Mouse (Mus musculus) kidney, embryonic 14.5 days (tissue): ENCODE measurements at regions not wholly inside any gene's neighbourhood (a gene's known extent, or its start where the extent isn't known, plus 50 kb on each side); places are given as distances from the start of the nearest gene placed in this dataset.

Experiments used
- ATAC-seq: fragments of 200-750 bp; cut with Nextera tagmentation; 2 replicates; pipeline ENCODE4 v1.8.0; 2017; ENCODE audit warnings: moderate number of reproducible peaks, mild to moderate bottlenecking, moderate TSS enrichment, moderate library complexity; ENCODE audit not compliant: low FRiP score, low TSS enrichment
- H3K27ac ChIP-seq: fragments of 300-500 bp; sonication (generic); 2 replicates; pipeline ENCODE4 v1.5.1; 2014; ENCODE audit warnings: low read depth, mild to moderate bottlenecking, low read length, moderate library complexity, mixed read lengths
- H3K27me3 ChIP-seq: fragments of 300-500 bp; sonication (generic); 2 replicates; pipeline ENCODE4 v1.6.1; 2014; ENCODE audit warnings: mild to moderate bottlenecking, low read length; ENCODE audit not compliant: control insufficient read depth, insufficient read depth
- H3K36me3 ChIP-seq: fragments of 300-500 bp; sonication (generic); 2 replicates; pipeline ENCODE4 v1.6.1; 2014; ENCODE audit warnings: low read length, mixed read lengths; ENCODE audit not compliant: control insufficient read depth, insufficient read depth
- H3K4me1 ChIP-seq: fragments of 300-500 bp; sonication (generic); 2 replicates; pipeline ENCODE4 v1.6.1; 2014; ENCODE audit warnings: low read length, mixed read lengths; ENCODE audit not compliant: control insufficient read depth, insufficient read depth
- H3K4me2 ChIP-seq: fragments of 300-500 bp; sonication (generic); replicated peaks from 2 replicates; pipeline ENCODE4 v1.6.1; 2014; ENCODE audit warnings: low read depth, mild to moderate bottlenecking, low read length
- H3K4me3 ChIP-seq: fragments of 300-500 bp; sonication (generic); 2 replicates; pipeline ENCODE4 v1.5.1; 2014; ENCODE audit warnings: mild to moderate bottlenecking, low read length
- H3K9ac ChIP-seq: fragments of 300-500 bp; sonication (generic); 2 replicates; pipeline ENCODE4 v1.6.1; 2014; ENCODE audit warnings: low read depth, mild to moderate bottlenecking, low read length, moderate library complexity
- H3K9me3 ChIP-seq: fragments of 300-500 bp; sonication (generic); 2 replicates; pipeline ENCODE4 v1.6.1; 2016; ENCODE audit warnings: low read length; ENCODE audit not compliant: control insufficient read depth
- WGBS: fragments of 180-500 bp; shearing (Covaris S2); extraction: QIAGEN DNeasy Blood & Tissue Kit; methylation state at CpG from one replicate; pipeline ENCODE4 v1.1.7; 2014; 5-methylcytosine and 5-hydroxymethylcytosine counted together

GRCm38 (mm10) chr19:59585835-59586234 is 127.7 kb downstream of the Emx2 start:
- Histone ChIP-seq H3K9me3 (no peaks in the 10 kb centered on the region), H3K4me2 (no peak overlapping the region), H3K9ac (no peak overlapping the region), H3K4me3 (no peak overlapping the region), H3K36me3 (no peaks in the 10 kb centered on the region), H3K27ac (no peak overlapping the region), H3K4me1 (peaks cover 10% of the 10 kb centered on the region; the same call in 1 of the 2 replicates), H3K27me3 (no peaks in the 10 kb centered on the region)
- WGBS = 53% methylated on average over 4 of the region's 4 CpGs
- ATAC-seq = no peak

GRCm38 (mm10) chr19:59587303-59587702 is 129.1 kb downstream of the Emx2 start:
- H3K4me1 ChIP-seq = peaks cover 10% of the 10 kb centered on the region; the same call in 1 of the 2 replicates
- ATAC-seq = no peak
- H3K27ac ChIP-seq = no peak overlapping the region
- no peak overlapping the region for H3K4me2 ChIP-seq
- no peaks in the 10 kb centered on the region for H3K27me3 ChIP-seq
- no peaks in the 10 kb centered on the region for H3K9me3 ChIP-seq
- H3K36me3 ChIP-seq = no peaks in the 10 kb centered on the region
- WGBS = 37% methylated on average over 12 of the region's 12 CpGs
- no peak overlapping the region for H3K9ac ChIP-seq
- H3K4me3 ChIP-seq = no peak overlapping the region

GRCm38 (mm10) chr19:59588068-59588522 is 129.9 kb downstream of the Emx2 start:
- peak overlapping the region; percentile 34 for H3K4me3 ChIP-seq
- no peaks in the 10 kb centered on the region for H3K36me3 ChIP-seq
- no peaks in the 10 kb centered on the region for H3K27me3 ChIP-seq
- peak; percentile 74 for ATAC-seq
- peak overlapping the region; percentile 48 for H3K4me2 ChIP-seq
- H3K4me1 ChIP-seq = peaks cover 10% of the 10 kb centered on the region; the same call in 1 of the 2 replicates
- 6% methylated on average over 17 of the region's 17 CpGs for WGBS
- H3K27ac ChIP-seq = peak overlapping the region; percentile 55; the same call in 1 of the 2 replicates
- H3K9me3 ChIP-seq = no peaks in the 10 kb centered on the region
- no peak overlapping the region for H3K9ac ChIP-seq

GRCm38 (mm10) chr19:59590021-59590420 is 131.8 kb downstream of the Emx2 start:
- H3K9me3 ChIP-seq = no peaks in the 10 kb centered on the region
- no peak overlapping the region for H3K9ac ChIP-seq
- H3K27ac ChIP-seq = no peak overlapping the region
- H3K4me3 ChIP-seq = no peak overlapping the region
- H3K4me1 ChIP-seq = peaks cover 10% of the 10 kb centered on the region; the same call in 1 of the 2 replicates
- ATAC-seq = no peak
- H3K4me2 ChIP-seq = no peak overlapping the region
- WGBS = 90% methylated on average over 3 of the region's 3 CpGs
- no peaks in the 10 kb centered on the region for H3K27me3 ChIP-seq
- no peaks in the 10 kb centered on the region for H3K36me3 ChIP-seq

GRCm38 (mm10) chr19:59592060-59592459 is 133.9 kb downstream of the Emx2 start:
- H3K4me3 ChIP-seq = no peak overlapping the region
- H3K27me3 ChIP-seq = no peaks in the 10 kb centered on the region
- no peak overlapping the region for H3K4me2 ChIP-seq
- peaks cover 10% of the 10 kb centered on the region; the same call in 1 of the 2 replicates for H3K4me1 ChIP-seq
- 0 out of 2 replicates have a peak, but pooled peaks have one; percentile 15 for ATAC-seq
- 43% methylated on average over 3 of the region's 3 CpGs for WGBS
- no peaks in the 10 kb centered on the region for H3K36me3 ChIP-seq
- no peaks in the 10 kb centered on the region for H3K9me3 ChIP-seq
- H3K27ac ChIP-seq = no peak overlapping the region
- H3K9ac ChIP-seq = no peak overlapping the region

- 78% methylated on average over 6 of the region's 6 CpGs for WGBS
- Histone ChIP-seq H3K4me3 (no peak overlapping the region), H3K27ac (no peak overlapping the region), H3K36me3 (no peaks in the 10 kb centered on the region), H3K27me3 (no peaks in the 10 kb centered on the region), H3K4me2 (no peak overlapping the region), H3K9ac (no peak overlapping the region), H3K9me3 (no peaks in the 10 kb centered on the region), H3K4me1 (peaks cover under 1% of the 10 kb centered on the region; the same call in 1 of the 2 replicates)
- ATAC-seq = no peak
Observed at GRCm38 (mm10) chr19:59624288-59624795, 166.2 kb downstream of the Emx2 start.

GRCm38 (mm10) chr19:59627681-59628080 is 169.5 kb downstream of the Emx2 start:
- H3K4me3 ChIP-seq = no peak overlapping the region
- no peaks in the 10 kb centered on the region for H3K27me3 ChIP-seq
- H3K27ac ChIP-seq = no peak overlapping the region
- 34% methylated on average over 3 of the region's 3 CpGs for WGBS
- no peak overlapping the region for H3K4me2 ChIP-seq
- no peak overlapping the region for H3K9ac ChIP-seq
- H3K36me3 ChIP-seq = no peaks in the 10 kb centered on the region
- ATAC-seq = no peak
- H3K4me1 ChIP-seq = peaks cover 22% of the 10 kb centered on the region
- no peaks in the 10 kb centered on the region for H3K9me3 ChIP-seq

GRCm38 (mm10) chr19:59628296-59629160 is 170.4 kb downstream of the Emx2 start:
- no peaks in the 10 kb centered on the region for H3K9me3 ChIP-seq
- 44% methylated on average over 15 of the region's 15 CpGs for WGBS
- ATAC-seq = no peak
- H3K27me3 ChIP-seq = no peaks in the 10 kb centered on the region
- no peak overlapping the region for H3K4me3 ChIP-seq
- peaks cover 22% of the 10 kb centered on the region for H3K4me1 ChIP-seq
- no peak overlapping the region for H3K27ac ChIP-seq
- H3K4me2 ChIP-seq = no peak overlapping the region
- H3K36me3 ChIP-seq = no peaks in the 10 kb centered on the region
- no peak overlapping the region for H3K9ac ChIP-seq

- H3K36me3 ChIP-seq = no peaks in the 10 kb centered on the region
- no peak overlapping the region for H3K9ac ChIP-seq
- no peak for ATAC-seq
- no peak overlapping the region for H3K27ac ChIP-seq
- WGBS = 71% methylated on average over 2 of the region's 2 CpGs
- H3K4me1 ChIP-seq = peaks cover 22% of the 10 kb centered on the region
- H3K4me2 ChIP-seq = no peak overlapping the region
- no peak overlapping the region for H3K4me3 ChIP-seq
- H3K9me3 ChIP-seq = no peaks in the 10 kb centered on the region
- no peaks in the 10 kb centered on the region for H3K27me3 ChIP-seq
Observed at GRCm38 (mm10) chr19:59629161-59629445, 170.9 kb downstream of the Emx2 start.
